Mouse (Mus musculus) T-cell, adult 66 days (primary cell): ENCODE data around the gene Zfy2. TPM values are rescaled to one million over a fixed set of nuclear protein-coding genes. Genes with fewer than 3 reads are reported as not detected.

Experiments
- total RNA-seq, 2 experiments: library from RNA; stranded (reverse); gene quantifications; 3 replicates in 1 of 2; 4 replicates in 1 of 2; pipeline ENCODE4 v1.2.4; 2023

The Zfy2 gene
- total RNA-seq, result not detected

DNA sequence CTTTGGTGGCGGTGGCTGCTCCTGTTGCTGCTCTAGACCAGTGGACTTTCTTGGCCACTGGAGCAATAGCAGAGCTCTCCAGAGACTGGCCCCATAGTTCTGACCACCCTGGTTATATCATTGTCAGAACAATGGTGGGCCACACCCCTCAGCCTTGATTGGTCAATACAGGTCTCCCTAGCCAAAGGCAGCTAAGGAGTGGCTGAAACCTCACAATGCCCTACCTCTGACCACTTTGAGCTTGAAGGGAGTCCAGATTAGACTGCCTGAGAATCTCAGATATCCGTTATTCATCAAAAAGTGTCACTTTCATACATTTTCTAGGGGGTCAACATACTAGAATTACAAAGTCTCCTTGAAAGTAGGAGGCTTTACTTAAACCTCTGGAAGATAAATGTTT lies at the start of gene Zfy2:
Gene Zfy2, minus strand, starts transcription at position 101 of the 400 bp plus-strand sequence.

